Mouse (Mus musculus) ES-E14 (cell line): ENCODE data around the gene Trem3. TPM values are rescaled to one million over a fixed set of nuclear protein-coding genes. Genes with fewer than 3 reads are reported as not detected.
A peak's percentile ranks its signal among the peaks of the same experiment; 100 is the strongest.

Source experiments
- DNase-seq: peaks from one replicate; pipeline ENCODE4 v3.0.0-alpha.2; 2013; ENCODE audit warnings: low read depth, low spot score
- H3K27ac ChIP-seq: 2 replicates; pipeline ENCODE4 v1.5.1; 2012; ENCODE audit warnings: low read depth, mild to moderate bottlenecking, low read length, moderate library complexity, mixed read lengths; ENCODE audit not compliant: poor library complexity, insufficient read depth, severe bottlenecking
- H3K36me3 ChIP-seq: 2 replicates; pipeline ENCODE4 v1.6.1; 2012; ENCODE audit warnings: mild to moderate bottlenecking, low read length, moderate library complexity, mixed read lengths; ENCODE audit not compliant: control insufficient read depth, poor library complexity, insufficient read depth, severe bottlenecking
- H3K4me1 ChIP-seq, 2 experiments: fragments of 150-350 bp in 1 of 2; sonication (generic) in 1 of 2; 2 replicates each; pipeline ENCODE4 v1.6.1; 2012; ENCODE audit warnings: low read length in 2 of 2, mild to moderate bottlenecking in 1 of 2, mixed read lengths in 1 of 2; ENCODE audit not compliant: control insufficient read depth in 2 of 2, insufficient read depth in 2 of 2, poor library complexity in 1 of 2
- H3K4me3 ChIP-seq, 2 experiments: fragments of 150-350 bp in 1 of 2; sonication (generic) in 1 of 2; 2 replicates each; pipeline ENCODE4 v1.5.1; 2012; ENCODE audit warnings: low read length in 2 of 2, low read depth in 1 of 2, mild to moderate bottlenecking in 1 of 2, mixed read lengths in 1 of 2; ENCODE audit not compliant: insufficient read depth in 1 of 2, poor library complexity in 1 of 2, severe bottlenecking in 1 of 2
- H3K9ac ChIP-seq: 2 replicates; pipeline ENCODE4 v1.6.1; 2012; ENCODE audit warnings: low read depth, mild to moderate bottlenecking, low read length, mixed read lengths; ENCODE audit not compliant: poor library complexity, insufficient read depth, severe bottlenecking
- H3K9me3 ChIP-seq: fragments of 150-350 bp; sonication (generic); 2 replicates; pipeline ENCODE4 v1.6.1; 2012; ENCODE audit warnings: low read depth, mild to moderate bottlenecking, low read length; ENCODE audit not compliant: control insufficient read depth, insufficient read depth
- CHD2 ChIP-seq: IDR thresholded peaks from 2 replicates; pipeline ENCODE4 v1.6.1; 2014; ENCODE audit warnings: mild to moderate bottlenecking, low read depth, low read length, inconsistent platforms
- HCFC1 ChIP-seq: IDR thresholded peaks from 2 replicates; pipeline ENCODE4 v1.6.1; 2012; ENCODE audit warnings: low read length, inconsistent platforms, borderline replicate concordance; ENCODE audit not compliant: insufficient read depth
- MAFK ChIP-seq: IDR thresholded peaks from 2 replicates; pipeline ENCODE4 v1.6.1; 2014; ENCODE audit warnings: mild to moderate bottlenecking, low read depth, low read length, inconsistent platforms; ENCODE audit not compliant: insufficient read depth
- ZC3H11A ChIP-seq: IDR thresholded peaks from 2 replicates; pipeline ENCODE4 v1.6.1; 2012; ENCODE audit warnings: low read depth, mild to moderate bottlenecking, inconsistent platforms, low read length, borderline replicate concordance
- ZNF384 ChIP-seq: IDR thresholded peaks from 2 replicates; pipeline ENCODE4 v1.6.1; 2012; ENCODE audit warnings: low read depth, low read length, inconsistent platforms
- in situ Hi-C, 2 experiments: fragments of 600-800 bp; cut with MboI; formaldehyde crosslinking; loops; one replicate each; pipeline ENCODE4 v1.15.1; 2025; ENCODE audit warnings: low sequenced_read_pairs in 2 of 2, inconsistent platforms in 1 of 2; ENCODE audit not compliant: unreplicated experiment in 2 of 2
- total RNA-seq: library from RNA; depleted of rRNA; stranded (reverse); fragments of 300-350 nt; gene quantifications from 2 replicates; pipeline ENCODE4 v1.2.3, GENCODE M21; 2012

Trem3 gene
- total RNA-seq, 1 experiment = not detected

- Histone ChIP-seq H3K36me3 (no peaks in the 10 kb centered on the region), H3K9ac (no peak overlapping the region), H3K4me3 (no peak overlapping the region), H3K4me1 (peaks cover 0 to 4% of the 10 kb centered on the region in 2 experiments; a peak in 2 of 4 replicates), H3K27ac (no peak overlapping the region), H3K9me3 (no peaks in the 10 kb centered on the region)
- DNase-seq = no peak
- in situ Hi-C loops = no loop called here
- TF ChIP-seq HCFC1 (no peak), ZNF384 (no peak), ZC3H11A (no peak), CHD2 (no peak), MAFK (no peak)
These were observed 46.1 kb downstream of the Trem3 start for GRCm38 (mm10) chr17:48293500-48294194.

- no peak within 1 kb of the TSS for H3K4me3 ChIP-seq
- DNase-seq = peak; percentile 63
- H3K9ac ChIP-seq = no peak within 1 kb of the TSS
- H3K9me3 ChIP-seq = no peaks in the 10 kb centered on the region
- no peaks in the 10 kb centered on the region for H3K36me3 ChIP-seq
- in situ Hi-C loops = no loop called here
- H3K4me1 ChIP-seq = peaks cover 0 to 13% of the 10 kb centered on the region in 2 experiments; a peak in 2 of 4 replicates
- TF ChIP-seq ZC3H11A (no peak), HCFC1 (no peak), MAFK (no peak), ZNF384 (no peak), CHD2 (no peak)
- H3K27ac ChIP-seq = no peak within 1 kb of the TSS
These were observed 51.6 kb downstream of the Trem3 start, which contains the start of gene Treml2 for GRCm38 (mm10) chr17:48299203-48299602. Treml2 (plus strand) TSS chr17:48299498.

GRCm38 (mm10) chr17:48299756-48300155 lies 52.2 kb downstream of the Trem3 start:
- no peaks in the 10 kb centered on the region for H3K36me3 ChIP-seq
- no peak overlapping the region for H3K27ac ChIP-seq
- H3K9ac ChIP-seq = no peak overlapping the region
- in situ Hi-C loops = no loop called here
- H3K4me1 ChIP-seq = peaks cover 0 to 13% of the 10 kb centered on the region in 2 experiments; a peak in 2 of 4 replicates
- no peak for DNase-seq
- TF ChIP-seq CHD2 = no peak
- TF ChIP-seq HCFC1 = no peak
- no peak for TF ChIP-seq ZNF384
- TF ChIP-seq ZC3H11A = no peak
- TF ChIP-seq MAFK = no peak
- no peak overlapping the region for H3K4me3 ChIP-seq
- H3K9me3 ChIP-seq = no peaks in the 10 kb centered on the region

GRCm38 (mm10) chr17:48300199-48300598 lies 52.6 kb downstream of the Trem3 start:
- Histone ChIP-seq H3K4me1 (peaks cover 0 to 13% of the 10 kb centered on the region in 2 experiments; a peak in 2 of 4 replicates), H3K27ac (no peak overlapping the region), H3K4me3 (no peak overlapping the region), H3K36me3 (no peaks in the 10 kb centered on the region), H3K9me3 (no peaks in the 10 kb centered on the region), H3K9ac (no peak overlapping the region)
- no peak for DNase-seq
- in situ Hi-C loops = no loop called here
- TF ChIP-seq HCFC1 (no peak), MAFK (no peak)
